In the genomic region with DNA sequence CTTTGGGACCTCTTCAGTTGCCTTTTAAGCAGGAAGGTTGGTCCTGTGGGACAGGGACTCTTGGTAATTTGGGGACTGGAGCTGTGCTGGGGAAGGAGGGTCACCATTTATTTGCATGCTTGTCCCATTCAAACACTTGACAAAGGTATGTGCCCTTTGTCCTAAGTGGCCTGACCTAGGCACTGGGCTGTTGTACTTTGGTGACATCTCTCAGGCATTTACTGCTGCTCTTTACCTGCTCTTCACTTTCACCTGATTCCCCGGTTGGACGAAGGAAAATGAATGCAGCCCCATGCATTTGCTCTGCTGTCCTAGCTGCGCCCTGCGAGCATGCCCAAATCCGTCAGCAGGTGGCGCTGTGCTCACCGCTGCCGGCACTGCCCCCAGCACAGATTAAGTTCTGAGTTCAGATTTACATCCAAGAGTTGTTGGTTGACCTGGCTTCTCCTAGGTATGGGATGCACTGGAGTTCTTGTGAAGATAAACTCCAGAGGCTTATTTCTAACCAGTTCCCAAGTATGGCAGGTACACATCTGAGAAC, we compare ENCODE assay signal across 8 mouse cellular contexts. TPM values are rescaled to one million over a fixed set of nuclear protein-coding genes. Genes with fewer than 3 reads are reported as not detected.
DNase-seq lines count a peak whose midpoint lies in the region; ATAC-seq and TF ChIP-seq lines count a peak whose summit lies in the region.

No protein-coding gene starts in this region.

- no peak overlapping the region for H3K9ac ChIP-seq in forebrain, embryonic 11.5 days (ENCODE audit: low read length)
- no peak overlapping the region for H3K9ac ChIP-seq in forebrain, embryonic 15.5 days (replicated peaks)
- no peak overlapping the region for H3K9ac ChIP-seq in midbrain, embryonic 14.5 days (replicated peaks; ENCODE audit: low read length)
- H3K9ac ChIP-seq in midbrain, embryonic 16.5 days (ENCODE audit: low read depth, low read length), result no peak overlapping the region
- no peak overlapping the region; the same call in 1 of the 2 replicates for H3K9ac ChIP-seq in intestine, postnatal 0 days (ENCODE audit: low read depth, low read length)

- H3K27me3 ChIP-seq in forebrain, embryonic 11.5 days (ENCODE audit: control insufficient read depth, insufficient read depth, low read length), result peaks cover 7% of the 10 kb centered on the region
- no peaks in the 10 kb centered on the region for H3K27me3 ChIP-seq in forebrain, embryonic 15.5 days
- H3K27me3 ChIP-seq in midbrain, embryonic 14.5 days (ENCODE audit: control insufficient read depth, insufficient read depth, low read length), result no peaks in the 10 kb centered on the region; the same call in 1 of the 2 replicates
- peaks cover 3% of the 10 kb centered on the region for H3K27me3 ChIP-seq in midbrain, embryonic 16.5 days (ENCODE audit: control insufficient read depth, insufficient read depth, low read depth, low read length)
- H3K27me3 ChIP-seq in intestine, postnatal 0 days (replicated peaks; ENCODE audit: control insufficient read depth, insufficient read depth, low read length), result no peaks in the 10 kb centered on the region

- TF ChIP-seq CTCF in intestine, postnatal 0 days (IDR thresholded peaks at IDR 0.05; ENCODE audit: low read depth), result peak; percentile 89

- no peak for ATAC-seq in forebrain, embryonic 11.5 days (replicated peaks; ENCODE audit: low FRiP score)
- no peak for ATAC-seq in forebrain, embryonic 15.5 days (replicated peaks)
- ATAC-seq in midbrain, embryonic 14.5 days (ENCODE audit: low FRiP score, low TSS enrichment), result no peak
- ATAC-seq in midbrain, embryonic 16.5 days, result no peak
- 0 out of 2 replicates have a peak, but pooled peaks have one; percentile 7 for ATAC-seq in intestine, postnatal 0 days
- ATAC-seq in monocyte, adult 5-6 weeks (replicated peaks; ENCODE audit: insufficient number of reproducible peaks, low FRiP score, low TSS enrichment, poor library complexity, severe bottlenecking), result peak; percentile 59; the same call in 1 of the 2 replicates

- no peak overlapping the region for H3K4me3 ChIP-seq in forebrain, embryonic 11.5 days (ENCODE audit: low read depth, low read length)
- H3K4me3 ChIP-seq in forebrain, embryonic 15.5 days, result no peak overlapping the region
- no peak overlapping the region for H3K4me3 ChIP-seq in midbrain, embryonic 14.5 days (replicated peaks; ENCODE audit: low read depth, low read length)
- no peak overlapping the region for H3K4me3 ChIP-seq in midbrain, embryonic 16.5 days (ENCODE audit: low read depth, low read length)
- H3K4me3 ChIP-seq in intestine, postnatal 0 days (ENCODE audit: low read depth, low read length), result no peak overlapping the region

- no peak overlapping the region for H3K27ac ChIP-seq in forebrain, embryonic 11.5 days (ENCODE audit: low read depth, low read length)
- H3K27ac ChIP-seq in forebrain, embryonic 15.5 days (replicated peaks), result no peak overlapping the region
- no peak overlapping the region for H3K27ac ChIP-seq in midbrain, embryonic 14.5 days (replicated peaks; ENCODE audit: low read depth, low read length)
- no peak overlapping the region for H3K27ac ChIP-seq in midbrain, embryonic 16.5 days (ENCODE audit: low read length)
- H3K27ac ChIP-seq in intestine, postnatal 0 days (ENCODE audit: low read depth, low read length), result peak overlapping the region; percentile 41; the same call in 1 of the 2 replicates

- 14% methylated on average over 8 of the region's 8 CpGs for WGBS in forebrain, embryonic 11.5 days
- 18% methylated on average over 8 of the region's 8 CpGs for WGBS in forebrain, embryonic 15.5 days
- 19% methylated on average over 8 of the region's 8 CpGs for WGBS in midbrain, embryonic 14.5 days
- WGBS in midbrain, embryonic 16.5 days, result 21% methylated on average over 8 of the region's 8 CpGs
- 13% methylated on average over 8 of the region's 8 CpGs for WGBS in intestine, postnatal 0 days

- H3K4me1 ChIP-seq in forebrain, embryonic 11.5 days (replicated peaks; ENCODE audit: control insufficient read depth, insufficient read depth, low read length), result no peaks in the 10 kb centered on the region
- H3K4me1 ChIP-seq in forebrain, embryonic 15.5 days, result peaks cover 3% of the 10 kb centered on the region; the same call in 1 of the 2 replicates
- H3K4me1 ChIP-seq in midbrain, embryonic 14.5 days (ENCODE audit: control insufficient read depth, insufficient read depth, low read length), result no peaks in the 10 kb centered on the region
- no peaks in the 10 kb centered on the region; the same call in 1 of the 2 replicates for H3K4me1 ChIP-seq in midbrain, embryonic 16.5 days (ENCODE audit: control insufficient read depth, insufficient read depth, low read length)
- 0 out of 2 replicates have a peak, but pooled peaks cover 5% of the 10 kb centered on the region for H3K4me1 ChIP-seq in intestine, postnatal 0 days (replicated peaks; ENCODE audit: control insufficient read depth, insufficient read depth, low read length)

- peak; percentile 71 for DNase-seq in forebrain, embryonic 11.5 days (ENCODE audit: low spot score)
- peak; percentile 40 for DNase-seq in midbrain, embryonic 14.5 days
- peak; percentile 70 for DNase-seq in adrenal gland, postnatal 25 days
- DNase-seq in yolk sac, embryonic 10.5 days (ENCODE audit: low spot score), result peak; percentile 63

- H3K4me2 ChIP-seq in forebrain, embryonic 11.5 days (ENCODE audit: low read depth, low read length, severe bottlenecking), result no peak overlapping the region
- no peak overlapping the region for H3K4me2 ChIP-seq in forebrain, embryonic 15.5 days (replicated peaks)
- H3K4me2 ChIP-seq in midbrain, embryonic 14.5 days (ENCODE audit: low read length), result no peak overlapping the region
- no peak overlapping the region for H3K4me2 ChIP-seq in midbrain, embryonic 16.5 days (ENCODE audit: low read length)
- no peak overlapping the region for H3K4me2 ChIP-seq in intestine, postnatal 0 days (replicated peaks; ENCODE audit: low read depth)

- H3K9me3 ChIP-seq in forebrain, embryonic 11.5 days (ENCODE audit: control insufficient read depth, low read length), result no peaks in the 10 kb centered on the region
- no peaks in the 10 kb centered on the region for H3K9me3 ChIP-seq in forebrain, embryonic 15.5 days
- no peaks in the 10 kb centered on the region for H3K9me3 ChIP-seq in midbrain, embryonic 14.5 days (ENCODE audit: control insufficient read depth, low read length)
- H3K9me3 ChIP-seq in midbrain, embryonic 16.5 days (replicated peaks; ENCODE audit: control insufficient read depth, low read length, poor library complexity, severe bottlenecking), result no peaks in the 10 kb centered on the region
- no peaks in the 10 kb centered on the region for H3K9me3 ChIP-seq in intestine, postnatal 0 days (ENCODE audit: control insufficient read depth)

- no peaks in the 10 kb centered on the region for H3K36me3 ChIP-seq in forebrain, embryonic 11.5 days (ENCODE audit: control insufficient read depth, insufficient read depth, low read length)
- H3K36me3 ChIP-seq in forebrain, embryonic 15.5 days, result no peaks in the 10 kb centered on the region
- H3K36me3 ChIP-seq in midbrain, embryonic 14.5 days (ENCODE audit: control insufficient read depth, insufficient read depth, low read length), result no peaks in the 10 kb centered on the region
- H3K36me3 ChIP-seq in midbrain, embryonic 16.5 days (ENCODE audit: control insufficient read depth, insufficient read depth, low read length), result no peaks in the 10 kb centered on the region
- H3K36me3 ChIP-seq in intestine, postnatal 0 days (ENCODE audit: control insufficient read depth, insufficient read depth), result peaks cover 19% of the 10 kb centered on the region; the same call in 1 of the 2 replicates

RNA-seq across cellular contexts. Expression of gene Taf8, which starts 28.6 kb away (rescaled TPM):
- polyA plus RNA-seq in forebrain, embryonic 11.5 days (2014; fragmentation: Nextera tagmentation; extraction: Ambion mirVana), result 29.6 and 32.2 TPM in 2 replicates
- polyA plus RNA-seq in forebrain, embryonic 15.5 days (2015; fragmentation: Nextera tagmentation; extraction: Ambion mirVana), result 25.2 and 26.2 TPM in 2 replicates
- 17.4 and 19.2 TPM in 2 replicates for polyA plus RNA-seq in midbrain, embryonic 14.5 days (2014; fragmentation: Nextera tagmentation; extraction: Ambion mirVana)
- 19.8 and 20.8 TPM in 2 replicates for polyA plus RNA-seq in midbrain, embryonic 16.5 days (2015; fragmentation: Nextera tagmentation; extraction: Ambion mirVana)
- 21.1 and 25.7 TPM in 2 replicates for total RNA-seq in adrenal gland, postnatal 25 days (2021)
- 8.3 and 9.2 TPM in 2 replicates for polyA plus RNA-seq in intestine, postnatal 0 days (2015; fragmentation: Nextera tagmentation; extraction: Ambion mirVana)
- total RNA-seq in monocyte, adult 5-6 weeks (2017), result 67.5 to 90.9 TPM (median 77.3 TPM) in 3 replicates

RNA-seq across cellular contexts. Expression of gene Ccnd3, which starts 31.3 kb away (rescaled TPM):
- 253 and 286 TPM in 2 replicates for polyA plus RNA-seq in forebrain, embryonic 11.5 days (2014; fragmentation: Nextera tagmentation; extraction: Ambion mirVana)
- polyA plus RNA-seq in forebrain, embryonic 15.5 days (2015; fragmentation: Nextera tagmentation; extraction: Ambion mirVana), result 59.8 and 64.4 TPM in 2 replicates
- polyA plus RNA-seq in midbrain, embryonic 14.5 days (2014; fragmentation: Nextera tagmentation; extraction: Ambion mirVana), result 56.4 and 67.3 TPM in 2 replicates
- 58.4 and 61.4 TPM in 2 replicates for polyA plus RNA-seq in midbrain, embryonic 16.5 days (2015; fragmentation: Nextera tagmentation; extraction: Ambion mirVana)
- 385 and 429 TPM in 2 replicates for total RNA-seq in adrenal gland, postnatal 25 days (2021)
- 175 and 180 TPM in 2 replicates for polyA plus RNA-seq in intestine, postnatal 0 days (2015; fragmentation: Nextera tagmentation; extraction: Ambion mirVana)
- total RNA-seq in monocyte, adult 5-6 weeks (2017), result 152 to 227 TPM (median 161 TPM) in 3 replicates

RNA-seq across cellular contexts. Expression of gene 1700001C19Rik, which starts 36.3 kb away (rescaled TPM):
- 0.40 TPM in 1 of 2 replicates, not detected in the other for polyA plus RNA-seq in forebrain, embryonic 11.5 days (2014; fragmentation: Nextera tagmentation; extraction: Ambion mirVana)
- polyA plus RNA-seq in forebrain, embryonic 15.5 days (2015; fragmentation: Nextera tagmentation; extraction: Ambion mirVana), result 0.51 and 0.64 TPM in 2 replicates
- polyA plus RNA-seq in midbrain, embryonic 14.5 days (2014; fragmentation: Nextera tagmentation; extraction: Ambion mirVana), result 0.72 and 0.76 TPM in 2 replicates
- 0.46 and 0.50 TPM in 2 replicates for polyA plus RNA-seq in midbrain, embryonic 16.5 days (2015; fragmentation: Nextera tagmentation; extraction: Ambion mirVana)
- total RNA-seq in adrenal gland, postnatal 25 days (2021), result not detected in 2 replicates
- polyA plus RNA-seq in intestine, postnatal 0 days (2015; fragmentation: Nextera tagmentation; extraction: Ambion mirVana), result 0.35 and 0.77 TPM in 2 replicates
- total RNA-seq in monocyte, adult 5-6 weeks (2017), result not detected in 3 replicates

RNA-seq across cellular contexts. Expression of gene AI661453, which starts 37.1 kb away (rescaled TPM):
- 0.27 and 0.31 TPM in 2 replicates for polyA plus RNA-seq in forebrain, embryonic 11.5 days (2014; fragmentation: Nextera tagmentation; extraction: Ambion mirVana)
- polyA plus RNA-seq in forebrain, embryonic 15.5 days (2015; fragmentation: Nextera tagmentation; extraction: Ambion mirVana), result 0.19 and 0.20 TPM in 2 replicates
- 0.05 and 0.15 TPM in 2 replicates for polyA plus RNA-seq in midbrain, embryonic 14.5 days (2014; fragmentation: Nextera tagmentation; extraction: Ambion mirVana)
- polyA plus RNA-seq in midbrain, embryonic 16.5 days (2015; fragmentation: Nextera tagmentation; extraction: Ambion mirVana), result 0.09 and 0.17 TPM in 2 replicates
- 0.73 and 0.86 TPM in 2 replicates for total RNA-seq in adrenal gland, postnatal 25 days (2021)
- 6.1 and 7.7 TPM in 2 replicates for polyA plus RNA-seq in intestine, postnatal 0 days (2015; fragmentation: Nextera tagmentation; extraction: Ambion mirVana)
- 0.29 TPM in 1 of 3 replicates, not detected in the others for total RNA-seq in monocyte, adult 5-6 weeks (2017)

Comparison
In these comparisons a context has a peak if more than half of its experiments do, and no peak if none do; other contexts are left out.
1. ATAC-seq: peak in intestine, postnatal 0 days (single experiment) and monocyte, adult 5-6 weeks (single experiment); none in forebrain, embryonic 11.5 days (single experiment), forebrain, embryonic 15.5 days (single experiment), midbrain, embryonic 14.5 days (single experiment) and midbrain, embryonic 16.5 days (single experiment).
2. Peak in every context shown above with its lines, with median percentiles within 50 percentile points of each other: DNase-seq.